Mouse (Mus musculus): ENCODE measurements around the gene Gng8. TPM values are rescaled to one million over a fixed set of nuclear protein-coding genes. Genes with fewer than 3 reads are reported as not detected.

Gene Gng8
- polyA plus RNA-seq, 1 experiment from 2014 or later, result 24.1 TPM

DNA sequence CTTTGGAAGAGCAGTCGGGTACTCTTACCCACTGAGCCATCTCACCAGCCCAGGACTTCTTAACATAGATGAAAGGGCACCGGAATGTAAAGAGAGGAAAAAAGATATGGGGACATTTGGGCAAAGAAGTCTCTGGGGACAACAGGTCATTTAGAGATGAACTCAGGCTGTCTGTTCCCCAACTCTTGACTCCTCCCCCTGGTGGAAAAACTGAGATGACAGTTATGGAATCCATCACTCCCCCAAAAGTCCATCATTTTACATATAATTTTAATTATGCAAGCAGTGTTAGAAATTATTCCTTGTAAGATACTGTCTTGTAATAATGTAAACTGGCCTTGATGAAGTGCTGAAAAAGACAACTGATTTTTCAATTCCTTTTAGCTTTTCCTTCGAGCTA lies 13.9 kb upstream of the Gng8 start:
- no peak overlapping the region for H3K27ac ChIP-seq (replicated peaks)
- no peak for ATAC-seq (ENCODE audit: low read depth)
- no peaks in the 10 kb centered on the region for H3K9me3 ChIP-seq
- no peak overlapping the region for H3K9ac ChIP-seq
- H3K4me3 ChIP-seq, result no peak overlapping the region
- H3K27me3 ChIP-seq, result peaks cover 8% of the 10 kb centered on the region
- peaks cover 50% of the 10 kb centered on the region for H3K4me1 ChIP-seq (replicated peaks)
- H3K36me3 ChIP-seq, result peaks cover 20% of the 10 kb centered on the region
- WGBS, result 81% methylated on average over 3 of the region's 3 CpGs
- no peak overlapping the region for H3K4me2 ChIP-seq

DNA sequence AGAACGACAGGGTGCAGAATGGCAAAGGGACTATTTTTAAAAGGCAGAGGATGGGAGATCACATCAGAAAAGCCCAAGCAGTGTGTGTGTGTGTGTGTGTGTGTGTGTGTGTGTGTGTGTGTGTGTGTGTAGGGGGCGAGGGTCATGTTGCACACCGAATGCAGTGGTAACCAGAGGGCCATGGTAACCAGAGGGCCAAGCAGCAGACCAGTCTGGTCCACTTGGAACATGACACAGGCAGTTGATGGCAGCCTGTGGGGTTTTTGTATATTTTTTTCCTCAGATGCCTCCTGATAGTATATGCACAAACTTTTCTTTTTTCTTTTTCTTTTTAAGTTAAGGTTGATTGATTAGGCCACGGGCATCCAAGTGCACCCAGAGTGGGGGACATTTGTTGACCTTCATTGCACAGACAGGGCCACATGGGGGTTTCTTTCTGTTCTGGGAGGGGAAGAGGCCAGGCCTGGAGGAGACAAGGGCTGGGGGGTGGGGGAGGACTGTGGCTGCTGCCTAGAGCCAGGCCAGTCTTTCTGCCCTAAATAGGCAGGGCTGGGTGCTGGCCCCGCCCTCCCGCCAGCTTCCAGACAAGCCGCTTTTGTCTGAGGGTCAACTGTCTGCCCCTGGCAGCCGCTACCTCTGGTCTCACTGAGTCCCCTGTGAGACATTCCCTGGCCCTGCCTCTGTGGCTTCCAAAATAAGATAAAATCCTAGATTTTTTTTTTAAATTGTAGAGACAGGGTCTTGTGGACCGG lies 11.6 kb upstream of the Gng8 start:
- peak overlapping the region; percentile 59 for H3K27ac ChIP-seq (replicated peaks)
- peak overlapping the region; percentile 11; the same call in 1 of the 2 replicates for H3K4me2 ChIP-seq

DNA sequence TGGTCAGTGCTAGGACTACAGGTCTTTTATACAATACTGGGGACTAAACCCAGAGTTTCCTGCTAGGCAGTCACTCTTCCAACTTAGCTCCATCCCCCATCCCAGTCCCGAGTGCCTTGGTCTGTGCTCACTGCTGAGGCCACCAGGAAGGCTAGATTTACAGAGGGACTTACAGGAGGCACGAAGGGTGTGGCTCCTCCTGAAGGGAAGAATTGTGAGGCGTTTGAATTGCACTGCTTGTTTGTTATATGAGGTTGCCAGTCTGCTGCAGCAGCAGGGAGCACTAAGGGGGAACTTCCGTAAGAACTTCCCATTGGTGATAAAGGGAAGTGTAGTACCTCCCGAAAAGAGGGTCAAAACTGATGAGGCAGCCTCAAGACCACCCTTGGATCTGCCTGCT lies 11.0 kb upstream of the Gng8 start:
- Histone ChIP-seq H3K9ac (peak overlapping the region; percentile 36; the same call in 1 of the 2 replicates), H3K4me2 (0 out of 2 replicates have a peak overlapping the region, but pooled peaks have one; percentile 11), H3K36me3 (peaks cover 48% of the 10 kb centered on the region), H3K4me1 (replicated peaks) (peaks cover 33% of the 10 kb centered on the region), H3K9me3 (peaks cover 6% of the 10 kb centered on the region), H3K4me3 (0 out of 2 replicates have a peak overlapping the region, but pooled peaks have one; percentile 0), H3K27ac (replicated peaks) (peak overlapping the region; percentile 59), H3K27me3 (peaks cover 37% of the 10 kb centered on the region)
- ATAC-seq (ENCODE audit: low read depth), result no peak
- 8% methylated on average over 5 of the region's 5 CpGs for WGBS

More for the DNA sequence above, 11.6 kb upstream of the Gng8 start:
- Histone ChIP-seq H3K36me3 (peaks cover 41% of the 10 kb centered on the region), H3K27me3 (peaks cover 31% of the 10 kb centered on the region), H3K4me3 (0 out of 2 replicates have a peak overlapping the region, but pooled peaks have one; percentile 0), H3K9me3 (0 out of 2 replicates have a peak, but pooled peaks cover under 1% of the 10 kb centered on the region), H3K9ac (peak overlapping the region; percentile 36; the same call in 1 of the 2 replicates), H3K4me1 (replicated peaks) (peaks cover 35% of the 10 kb centered on the region)
- no peak for ATAC-seq (ENCODE audit: low read depth)
- 17% methylated on average over 9 of the region's 9 CpGs for WGBS

DNA sequence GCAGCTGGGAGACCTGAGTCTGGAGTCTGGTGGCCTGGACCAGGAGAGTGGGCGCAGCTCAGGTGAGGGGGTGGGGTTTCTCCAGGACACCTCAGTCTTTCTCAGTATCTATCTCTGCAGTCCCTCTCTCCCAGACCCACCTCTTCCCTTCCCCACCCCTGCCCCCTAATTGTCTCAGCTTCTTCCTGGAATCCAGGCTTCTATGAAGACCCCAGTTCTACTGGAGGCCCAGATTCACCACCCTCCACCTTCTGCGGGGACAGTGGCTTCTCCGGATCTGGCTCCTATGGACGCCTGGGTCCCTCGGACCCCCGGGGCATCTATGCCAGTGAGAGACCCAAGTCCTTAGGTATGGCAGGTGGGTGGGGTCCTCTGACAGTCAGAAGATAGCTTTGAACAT lies 8.4 kb upstream of the Gng8 start:
- Histone ChIP-seq H3K4me3 (no peak overlapping the region), H3K27ac (replicated peaks) (no peak overlapping the region), H3K36me3 (peaks cover 67% of the 10 kb centered on the region), H3K4me1 (replicated peaks) (peaks cover 16% of the 10 kb centered on the region), H3K4me2 (no peak overlapping the region), H3K27me3 (peaks cover 60% of the 10 kb centered on the region), H3K9me3 (peaks cover 13% of the 10 kb centered on the region), H3K9ac (no peak overlapping the region)
- ATAC-seq (ENCODE audit: low read depth), result no peak
- WGBS, result 91% methylated on average over 6 of the region's 6 CpGs

DNA sequence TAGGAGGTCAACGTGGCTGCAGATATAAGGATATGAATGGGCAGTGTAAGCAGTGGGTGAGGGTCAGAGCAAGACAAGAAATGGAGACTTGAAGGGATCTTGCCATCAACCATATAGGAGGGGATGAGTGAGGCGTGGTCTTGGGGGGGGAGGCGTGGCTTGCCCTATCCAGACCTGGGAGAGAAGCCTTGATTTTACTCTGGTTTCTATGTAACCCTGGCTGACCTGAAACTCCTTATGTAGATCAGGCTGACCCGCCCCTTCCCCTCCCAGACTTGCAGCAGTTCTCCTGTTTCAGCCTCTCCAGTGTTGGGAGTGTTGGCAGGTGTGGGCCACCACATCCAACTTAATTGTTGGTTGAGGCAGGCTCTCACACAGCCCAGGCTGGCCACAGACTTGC lies 7.3 kb upstream of the Gng8 start:
- Histone ChIP-seq H3K4me2 (no peak overlapping the region), H3K4me1 (replicated peaks) (peaks cover 16% of the 10 kb centered on the region), H3K27me3 (peaks cover 65% of the 10 kb centered on the region), H3K9me3 (peaks cover 13% of the 10 kb centered on the region), H3K9ac (no peak overlapping the region), H3K27ac (replicated peaks) (no peak overlapping the region), H3K36me3 (peaks cover 63% of the 10 kb centered on the region), H3K4me3 (no peak overlapping the region)
- 50% methylated on average over 4 of the region's 4 CpGs for WGBS
- ATAC-seq (ENCODE audit: low read depth), result peak; percentile 3; the same call in 1 of the 2 replicates

DNA sequence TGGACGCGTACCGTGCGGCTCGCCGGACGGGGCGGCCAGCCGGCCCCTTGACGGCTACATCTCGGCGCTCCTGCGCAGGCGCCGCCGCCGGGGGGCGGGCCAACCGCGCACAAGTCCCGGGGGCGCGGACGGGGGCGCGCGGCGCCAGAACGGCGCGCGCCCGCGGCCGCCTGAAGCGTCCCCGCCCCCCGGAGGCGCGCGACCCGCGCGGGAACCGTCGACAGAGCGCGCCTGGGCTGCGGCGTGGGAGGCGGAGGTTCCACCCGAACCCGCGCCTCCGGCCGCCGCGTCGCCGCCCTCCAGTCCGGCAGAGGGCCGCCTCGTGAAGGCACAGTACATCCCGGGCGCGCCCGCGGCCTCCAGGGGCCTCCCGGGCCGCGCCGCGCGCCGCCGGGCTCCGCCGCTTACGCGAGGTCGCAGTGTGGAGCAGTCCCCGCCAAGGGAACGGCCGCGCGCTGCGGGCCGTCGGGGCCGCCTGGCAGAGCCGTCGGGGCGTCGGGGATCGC lies 6.3 kb upstream of the Gng8 start:
- peaks cover 75% of the 10 kb centered on the region for H3K27me3 ChIP-seq
- H3K27ac ChIP-seq (replicated peaks), result no peak overlapping the region
- H3K9me3 ChIP-seq, result peaks cover 13% of the 10 kb centered on the region
- 13% methylated on average over 95 of the region's 95 CpGs for WGBS
- H3K4me3 ChIP-seq, result peak overlapping the region; percentile 25
- no peak overlapping the region for H3K9ac ChIP-seq
- peaks cover 61% of the 10 kb centered on the region for H3K36me3 ChIP-seq
- H3K4me1 ChIP-seq (replicated peaks), result peaks cover 8% of the 10 kb centered on the region
- H3K4me2 ChIP-seq, result peak overlapping the region; percentile 32
- peak; percentile 5; the same call in 1 of the 2 replicates for ATAC-seq (ENCODE audit: low read depth)

DNA sequence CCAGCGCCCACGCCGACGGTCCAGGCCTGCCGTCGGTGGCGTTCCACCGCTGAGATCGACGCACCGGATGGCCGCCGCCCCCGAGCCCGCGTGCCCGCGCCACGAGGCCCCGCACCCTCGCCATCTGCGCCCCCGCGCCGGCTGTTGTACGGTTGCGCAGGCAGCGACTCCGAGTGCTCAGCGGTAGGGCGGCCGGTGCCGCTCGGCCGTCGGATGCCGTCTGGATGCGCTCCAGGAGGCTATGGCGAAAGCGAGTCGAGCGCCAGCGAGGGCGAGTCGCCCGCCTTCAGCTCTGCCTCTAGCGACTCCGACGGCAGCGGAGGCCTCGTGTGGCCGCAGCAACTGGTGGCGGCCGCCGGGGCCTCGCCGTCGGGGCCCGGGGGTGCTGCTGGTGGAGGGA lies 5.7 kb upstream of the Gng8 start:
- H3K4me3 ChIP-seq, result peak overlapping the region; percentile 25
- peaks cover 61% of the 10 kb centered on the region for H3K36me3 ChIP-seq
- H3K9me3 ChIP-seq, result peaks cover 13% of the 10 kb centered on the region
- no peak overlapping the region for H3K27ac ChIP-seq (replicated peaks)
- peaks cover 76% of the 10 kb centered on the region for H3K27me3 ChIP-seq
- WGBS, result 40% methylated on average over 59 of the region's 59 CpGs
- peaks cover 4% of the 10 kb centered on the region for H3K4me1 ChIP-seq (replicated peaks)
- H3K9ac ChIP-seq, result no peak overlapping the region
- peak overlapping the region; percentile 32; the same call in 1 of the 2 replicates for H3K4me2 ChIP-seq
- ATAC-seq (ENCODE audit: low read depth), result no peak

DNA sequence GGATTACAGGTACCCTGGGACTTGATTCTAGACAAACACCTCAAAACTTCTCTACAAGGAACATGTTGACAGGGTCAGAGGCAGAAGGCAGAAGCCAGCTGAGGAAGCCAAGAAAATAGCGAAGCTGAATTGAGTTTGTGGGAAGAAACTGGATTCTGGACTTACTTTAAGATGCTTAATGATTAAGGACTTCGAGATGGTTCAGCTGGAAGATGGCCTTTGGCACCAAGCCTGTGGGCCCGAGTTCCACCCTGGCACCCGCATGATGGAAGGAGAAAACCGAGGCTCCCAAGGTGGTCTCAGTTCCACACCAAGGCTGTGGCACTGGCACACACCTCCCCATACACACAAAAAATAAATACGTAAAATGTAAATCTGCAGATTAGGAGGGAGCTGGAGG lies 1.1 kb upstream of the Gng8 start:
- Histone ChIP-seq H3K4me2 (peak overlapping the region; percentile 57), H3K27ac (replicated peaks) (peak overlapping the region; percentile 66; the same call in 1 of the 2 replicates), H3K4me3 (no peak overlapping the region), H3K9me3 (peaks cover 7% of the 10 kb centered on the region), H3K9ac (no peak overlapping the region), H3K36me3 (peaks cover 20% of the 10 kb centered on the region), H3K4me1 (replicated peaks) (peaks cover 39% of the 10 kb centered on the region), H3K27me3 (peaks cover 67% of the 10 kb centered on the region)
- 54% methylated on average over 6 of the region's 6 CpGs for WGBS
- no peak for ATAC-seq (ENCODE audit: low read depth)

DNA sequence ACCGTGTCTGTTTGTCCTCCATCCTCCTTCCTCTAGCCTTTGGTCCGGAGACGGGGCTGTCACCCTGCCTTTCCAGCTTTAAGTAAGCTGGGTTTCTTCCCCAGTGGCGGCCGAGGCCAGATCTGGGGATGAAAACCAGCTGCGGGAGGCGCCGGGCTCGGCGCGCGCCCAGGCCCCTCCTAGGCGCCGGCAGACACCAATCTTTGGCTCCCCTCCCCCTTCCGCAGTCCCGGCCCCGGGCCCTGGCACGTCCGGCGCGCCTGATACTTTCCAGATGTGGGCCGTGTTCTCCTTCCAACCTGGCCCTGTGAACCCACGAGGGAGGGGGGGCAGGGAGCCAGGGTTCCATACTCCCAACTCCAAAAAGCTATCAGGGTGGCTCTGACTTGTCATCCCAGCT lies 642 bp upstream of the Gng8 start:
- Histone ChIP-seq H3K36me3 (peaks cover 16% of the 10 kb centered on the region), H3K4me3 (no peak overlapping the region), H3K9ac (no peak overlapping the region; the same call in 1 of the 2 replicates), H3K27ac (replicated peaks) (peak overlapping the region; percentile 66), H3K4me2 (peak overlapping the region; percentile 57), H3K27me3 (peaks cover 63% of the 10 kb centered on the region), H3K9me3 (0 out of 2 replicates have a peak, but pooled peaks cover 3% of the 10 kb centered on the region), H3K4me1 (replicated peaks) (peaks cover 40% of the 10 kb centered on the region)
- 2% methylated on average over 19 of the region's 23 CpGs for WGBS
- ATAC-seq (ENCODE audit: low read depth), result no peak

DNA sequence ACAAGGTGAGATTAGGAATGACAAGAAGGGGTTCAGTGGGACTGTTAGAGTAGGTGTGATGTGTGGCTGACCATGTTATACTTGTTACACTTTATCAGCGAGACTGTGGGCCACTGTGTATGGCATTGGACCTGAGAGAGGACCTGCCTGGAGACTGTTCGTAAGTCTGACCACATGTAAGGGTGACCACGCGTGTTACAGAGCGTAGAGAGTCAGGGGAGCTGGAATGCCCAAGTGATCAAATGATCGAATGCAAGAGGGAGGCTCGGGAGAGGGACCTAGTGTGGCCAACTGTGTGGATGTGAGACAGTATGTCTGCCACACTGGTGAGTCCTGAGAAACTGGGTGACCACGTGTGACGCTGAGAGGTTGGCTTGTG lies 755 bp downstream of the Gng8 start:
- Histone ChIP-seq H3K27ac (replicated peaks) (no peak overlapping the region), H3K4me3 (peak overlapping the region; percentile 27), H3K4me1 (replicated peaks) (peaks cover 40% of the 10 kb centered on the region), H3K9me3 (no peaks in the 10 kb centered on the region), H3K27me3 (peaks cover 50% of the 10 kb centered on the region), H3K9ac (peak overlapping the region; percentile 38; the same call in 1 of the 2 replicates), H3K36me3 (peaks cover 4% of the 10 kb centered on the region), H3K4me2 (peak overlapping the region; percentile 57)
- WGBS, result 50% methylated on average over 9 of the region's 9 CpGs
- peak; percentile 9; the same call in 1 of the 2 replicates for ATAC-seq (ENCODE audit: low read depth)

DNA sequence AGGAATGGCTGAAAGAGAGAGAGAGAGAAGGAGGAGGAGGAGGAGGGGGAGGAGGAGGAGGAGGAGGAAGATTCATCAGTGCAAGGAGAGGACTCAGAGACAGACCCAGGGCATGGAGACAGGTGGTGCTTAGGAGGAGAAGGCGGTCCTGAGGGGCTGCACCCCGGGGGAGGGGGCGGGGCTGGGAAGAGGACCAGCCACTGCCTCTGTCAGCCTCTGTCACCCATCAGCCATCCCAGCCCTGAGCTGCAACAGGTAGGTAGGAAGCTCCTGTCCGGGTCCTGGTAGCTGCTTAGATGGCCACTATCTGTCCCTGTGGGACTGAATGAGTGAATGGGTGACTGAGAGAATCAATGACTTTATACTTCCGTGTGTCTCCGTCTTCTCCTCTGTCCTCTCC lies 2.0 kb downstream of the Gng8 start:
- Histone ChIP-seq H3K36me3 (no peaks in the 10 kb centered on the region), H3K9me3 (no peaks in the 10 kb centered on the region), H3K4me2 (peak overlapping the region; percentile 54), H3K9ac (peak overlapping the region; percentile 38; the same call in 1 of the 2 replicates), H3K27me3 (peaks cover 43% of the 10 kb centered on the region), H3K27ac (replicated peaks) (peak overlapping the region; percentile 59; the same call in 1 of the 2 replicates), H3K4me3 (no peak overlapping the region), H3K4me1 (replicated peaks) (peaks cover 40% of the 10 kb centered on the region)
- no peak for ATAC-seq (ENCODE audit: low read depth)
- WGBS, result 0% methylated on average over 6 of the region's 6 CpGs

DNA sequence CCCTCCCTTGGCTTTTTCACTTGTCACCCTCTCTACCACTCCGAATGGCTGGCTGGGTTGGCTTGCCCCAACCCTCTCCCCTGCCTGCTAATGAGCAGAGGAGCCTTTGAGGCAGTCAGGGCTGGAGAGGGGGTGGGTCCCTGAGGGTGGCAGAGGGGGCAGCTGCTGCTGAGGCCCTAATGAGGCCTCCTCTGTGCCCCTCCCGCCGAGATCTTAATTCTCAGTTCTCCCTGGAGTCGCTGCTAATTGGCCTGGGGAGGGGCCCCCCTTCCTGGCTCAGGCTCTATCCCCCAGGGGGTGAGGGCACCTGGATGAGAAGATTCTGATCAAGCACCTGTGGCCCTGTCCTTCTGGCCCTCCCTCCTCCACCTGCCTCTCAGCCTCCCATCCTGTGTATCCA lies 2.7 kb downstream of the Gng8 start:
- Histone ChIP-seq H3K4me3 (peak overlapping the region; percentile 20; the same call in 1 of the 2 replicates), H3K27me3 (peaks cover 39% of the 10 kb centered on the region), H3K36me3 (no peaks in the 10 kb centered on the region), H3K27ac (replicated peaks) (peak overlapping the region; percentile 59), H3K4me2 (peak overlapping the region; percentile 54), H3K9me3 (no peaks in the 10 kb centered on the region), H3K9ac (peak overlapping the region; percentile 38; the same call in 1 of the 2 replicates), H3K4me1 (replicated peaks) (peaks cover 40% of the 10 kb centered on the region)
- 0% methylated on average over 4 of the region's 4 CpGs for WGBS
- ATAC-seq (ENCODE audit: low read depth), result peak; percentile 38; the same call in 1 of the 2 replicates

Data from neural tube, embryonic 13.5 days (tissue).